Mouse (Mus musculus): ENCODE data around the gene Etv6.

DNA sequence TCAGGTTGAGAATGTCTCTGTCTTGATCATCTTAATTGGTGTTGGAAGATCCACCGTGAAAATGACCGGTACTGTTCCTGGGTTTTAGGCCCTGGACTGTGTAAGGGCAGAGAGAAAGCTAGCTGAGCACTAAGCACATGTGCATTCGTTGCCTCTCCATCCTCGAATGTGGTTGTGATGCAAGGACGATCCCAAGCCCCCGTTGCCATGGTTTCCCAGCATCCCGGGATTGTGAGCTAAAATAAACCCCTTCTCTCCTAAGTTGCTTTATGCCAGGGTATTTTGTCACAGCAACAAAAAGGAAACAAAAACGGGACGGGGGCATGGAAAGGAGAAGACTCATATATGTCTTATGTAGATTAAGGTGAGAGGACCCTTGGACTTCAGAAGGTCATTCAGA, 24.5 kb downstream of the Etv6 start:
- no peak for TF ChIP-seq CTCF (IDR thresholded peaks at IDR 0.05; ENCODE audit: control insufficient read depth, insufficient read depth, insufficient replicate concordance, low read depth, low read length)
- TF ChIP-seq POLR2A (IDR thresholded peaks at IDR 0.05; ENCODE audit: control insufficient read depth, low read depth, low read length), result no peak

All from testis, adult 2 months (tissue).